Mouse (Mus musculus) myocyte (in vitro differentiated cells): ENCODE measurements around the gene Insig1. TPM values are rescaled to one million over a fixed set of nuclear protein-coding genes. Genes with fewer than 3 reads are reported as not detected.

Source experiments
- H3K27me3 ChIP-seq: one replicate; pipeline ENCODE4 v1.6.1; 2011; ENCODE audit not compliant: control insufficient read depth, insufficient read depth, insufficient read length
- H3K36me3 ChIP-seq: one replicate; pipeline ENCODE4 v1.6.1; 2011; ENCODE audit not compliant: control insufficient read depth, insufficient read depth
- H3K4me2 ChIP-seq: one replicate; pipeline ENCODE4 v1.6.1; 2011; ENCODE audit warnings: low read depth, control low read depth
- H3K4me3 ChIP-seq: one replicate; pipeline ENCODE4 v1.5.1; 2011; ENCODE audit warnings: mild to moderate bottlenecking, control low read depth, moderate library complexity
- H3K79me2 ChIP-seq: one replicate; pipeline ENCODE4 v1.6.1; 2011; ENCODE audit not compliant: control insufficient read depth, insufficient read depth
- H3ac ChIP-seq: one replicate; pipeline ENCODE4 v1.6.1; 2011; ENCODE audit not compliant: control insufficient read depth, insufficient read length
- CEBPB ChIP-seq: IDR thresholded peaks from 2 replicates; pipeline ENCODE4 v1.6.1; 2011; ENCODE audit warnings: mild to moderate bottlenecking, moderate library complexity; ENCODE audit not compliant: poor library complexity, insufficient read depth, severe bottlenecking
- E2F4 ChIP-seq: IDR thresholded peaks from one replicate; pipeline ENCODE4 v1.6.1; 2011; ENCODE audit warnings: mild to moderate bottlenecking, control low read depth, moderate library complexity; ENCODE audit not compliant: insufficient read depth
- MAX ChIP-seq: IDR thresholded peaks from one replicate; pipeline ENCODE4 v1.6.1; 2011; ENCODE audit warnings: low read depth, mild to moderate bottlenecking, control low read depth
- MYOD1 ChIP-seq, 3 experiments: IDR thresholded peaks; one replicate each; pipeline ENCODE4 v1.6.1; 2011; ENCODE audit warnings: control low read depth in 2 of 3, low read depth in 2 of 3, mild to moderate bottlenecking in 2 of 3, moderate library complexity in 1 of 3; ENCODE audit not compliant: insufficient read length in 2 of 3, control insufficient read depth in 1 of 3
- MYOG ChIP-seq, 3 experiments: IDR thresholded peaks; one replicate each; pipeline ENCODE4 v1.6.1; 2011; ENCODE audit warnings: control low read depth in 2 of 3, low read depth in 2 of 3, mild to moderate bottlenecking in 2 of 3; ENCODE audit not compliant: insufficient read length in 2 of 3, control insufficient read depth in 1 of 3, insufficient read depth in 1 of 3
- POLR2A ChIP-seq: IDR thresholded peaks from one replicate; pipeline ENCODE4 v1.6.1; 2011; ENCODE audit warnings: low read depth, mild to moderate bottlenecking, control low read depth, moderate library complexity; ENCODE audit not compliant: insufficient read length
- POLR2AphosphoS2 ChIP-seq: IDR thresholded peaks from one replicate; pipeline ENCODE4 v1.6.1; 2011; ENCODE audit warnings: low read depth, control low read depth; ENCODE audit not compliant: insufficient read length
- REST ChIP-seq: IDR thresholded peaks from one replicate; pipeline ENCODE4 v1.6.1; 2011; ENCODE audit warnings: mild to moderate bottlenecking, control low read depth, moderate library complexity; ENCODE audit not compliant: insufficient read depth, insufficient read length
- SRF ChIP-seq: IDR thresholded peaks from one replicate; pipeline ENCODE4 v1.6.1; 2011; ENCODE audit warnings: low read depth; ENCODE audit not compliant: control insufficient read depth, insufficient read length
- TCF12 ChIP-seq: IDR thresholded peaks from one replicate; pipeline ENCODE4 v1.6.1; 2011; ENCODE audit warnings: mild to moderate bottlenecking, control low read depth; ENCODE audit not compliant: poor library complexity, insufficient read depth, severe bottlenecking
- TCF3 ChIP-seq: IDR thresholded peaks from one replicate; pipeline ENCODE4 v1.6.1; 2011; ENCODE audit warnings: low read depth, control low read depth; ENCODE audit not compliant: insufficient read length
- USF1 ChIP-seq: IDR thresholded peaks from one replicate; pipeline ENCODE4 v1.6.1; 2011; ENCODE audit warnings: low read depth, mild to moderate bottlenecking, control low read depth, moderate library complexity
- polyA plus RNA-seq: library from polyadenylated mRNA; unstranded; fragments of >200 nt; fragmentation: generic; extraction: Trizol; gene quantifications from one replicate; pipeline ENCODE4 v1.2.1, GENCODE M21; 2012; ENCODE audit warnings: missing spikeins

Insig1 gene
- polyA plus RNA-seq, 1 experiment = 67.4 TPM

- H3K27me3 ChIP-seq = peaks cover 48% of the 10 kb centered on the region
- H3K4me3 ChIP-seq = no peak overlapping the region
- no peak overlapping the region for H3ac ChIP-seq
- H3K36me3 ChIP-seq = no peaks in the 10 kb centered on the region
- H3K79me2 ChIP-seq = no peaks in the 10 kb centered on the region
- TF ChIP-seq MAX (no peak), POLR2A (no peak), CEBPB (no peak), TCF12 (no peak), E2F4 (no peak), TCF3 (no peak), SRF (no peak), MYOG (IDR thresholded peaks at IDR 0.05; ENCODE audit: control insufficient read depth in 1 of 3, insufficient read depth in 1 of 3, insufficient read length in 2 of 3, low read depth in 2 of 3) (no peak), REST (no peak), MYOD1 (IDR thresholded peaks at IDR 0.05; ENCODE audit: control insufficient read depth in 1 of 3, insufficient read length in 2 of 3, low read depth in 2 of 3) (no peak)
- no peak overlapping the region for H3K4me2 ChIP-seq
Measured at GRCm38 (mm10) chr5:28117882-28118530, 46.8 kb downstream of the Insig1 start.

GRCm38 (mm10) chr5:28118531-28118925 is 47.4 kb downstream of the Insig1 start:
- TF ChIP-seq TCF12 = no peak
- H3K79me2 ChIP-seq = no peaks in the 10 kb centered on the region
- H3K4me3 ChIP-seq = no peak overlapping the region
- H3K27me3 ChIP-seq = peaks cover 51% of the 10 kb centered on the region
- no peaks in the 10 kb centered on the region for H3K36me3 ChIP-seq
- no peak overlapping the region for H3ac ChIP-seq
- H3K4me2 ChIP-seq = no peak overlapping the region

GRCm38 (mm10) chr5:28119576-28119975 is 48.4 kb downstream of the Insig1 start:
- TF ChIP-seq REST (no peak), TCF3 (no peak), POLR2A (no peak)
- H3K4me2 ChIP-seq = no peak overlapping the region
- no peak overlapping the region for H3ac ChIP-seq
- no peaks in the 10 kb centered on the region for H3K79me2 ChIP-seq
- H3K36me3 ChIP-seq = no peaks in the 10 kb centered on the region
- peaks cover 47% of the 10 kb centered on the region for H3K27me3 ChIP-seq
- H3K4me3 ChIP-seq = no peak overlapping the region

- TF ChIP-seq E2F4 = no peak
- no peak for TF ChIP-seq USF1
- TF ChIP-seq TCF3 = no peak
- TF ChIP-seq SRF = no peak
- TF ChIP-seq MYOD1 (IDR thresholded peaks at IDR 0.05; ENCODE audit: control insufficient read depth in 1 of 3, insufficient read length in 2 of 3, low read depth in 2 of 3) = no peak
- no peak for TF ChIP-seq REST
- no peak for TF ChIP-seq TCF12
- TF ChIP-seq POLR2A = no peak
- TF ChIP-seq MAX = no peak
- no peak for TF ChIP-seq MYOG (IDR thresholded peaks at IDR 0.05; ENCODE audit: control insufficient read depth in 1 of 3, insufficient read depth in 1 of 3, insufficient read length in 2 of 3, low read depth in 2 of 3)
- TF ChIP-seq CEBPB = no peak
- TF ChIP-seq POLR2AphosphoS2 = no peak
- no peaks in the 10 kb centered on the region for H3K79me2 ChIP-seq
- H3K4me2 ChIP-seq = no peak overlapping the region
- no peaks in the 10 kb centered on the region for H3K36me3 ChIP-seq
- no peak overlapping the region for H3K4me3 ChIP-seq
- H3ac ChIP-seq = no peak overlapping the region
- peaks cover 57% of the 10 kb centered on the region for H3K27me3 ChIP-seq
Measured at GRCm38 (mm10) chr5:28122491-28123454, 51.6 kb downstream of the Insig1 start.

DNA sequence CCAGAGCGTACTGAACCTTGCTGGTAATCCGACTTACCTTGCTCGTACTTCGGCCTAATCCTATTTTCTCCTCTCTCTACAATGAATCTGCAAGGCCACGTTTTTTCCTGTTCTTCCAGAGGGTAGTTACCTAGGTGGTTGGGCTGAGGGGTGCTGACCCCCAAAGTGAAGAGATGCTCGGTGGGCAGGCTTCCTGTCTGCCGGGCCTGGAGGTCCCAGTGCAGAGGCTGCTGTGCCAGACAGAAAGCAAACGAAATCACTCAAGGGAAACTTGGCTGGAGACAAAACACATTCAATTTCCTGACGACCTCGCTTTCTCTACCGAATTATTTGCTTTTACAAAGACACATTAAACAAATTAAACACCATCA is 52.3 kb downstream of the Insig1 start:
- no peak overlapping the region for H3K4me2 ChIP-seq
- H3K4me3 ChIP-seq = no peak overlapping the region
- H3K79me2 ChIP-seq = no peaks in the 10 kb centered on the region
- H3K36me3 ChIP-seq = no peaks in the 10 kb centered on the region
- no peak overlapping the region for H3ac ChIP-seq
- TF ChIP-seq MYOD1 (IDR thresholded peaks at IDR 0.05; ENCODE audit: control insufficient read depth in 1 of 3, insufficient read length in 2 of 3, low read depth in 2 of 3) = no peak
- no peak for TF ChIP-seq TCF12
- no peak for TF ChIP-seq REST
- no peak for TF ChIP-seq MYOG (IDR thresholded peaks at IDR 0.05; ENCODE audit: control insufficient read depth in 1 of 3, insufficient read depth in 1 of 3, insufficient read length in 2 of 3, low read depth in 2 of 3)
- no peak for TF ChIP-seq SRF
- peaks cover 55% of the 10 kb centered on the region for H3K27me3 ChIP-seq
